Mouse (Mus musculus) layer of hippocampus, adult 8-10 months (tissue): ENCODE results near the gene Nt5e. TPM values are rescaled to one million over a fixed set of nuclear protein-coding genes. Genes with fewer than 3 reads are reported as not detected.
A peak's percentile ranks its signal among the peaks of the same experiment; 100 is the strongest.
"Not testable (repeated sequence)": the region's sequence is repeated elsewhere in the genome, so short reads cannot be mapped to it uniquely, and the experiment has no call there.

ENCODE experiments used
- DNase-seq, 2 experiments: peaks; one replicate each; pipeline ENCODE4 v3.0.0; 2022; ENCODE audit warnings: low spot score in 2 of 2
- total RNA-seq, 4 experiments: library from RNA; stranded (reverse); gene quantifications; 2 replicates each; pipeline ENCODE4 v1.2.4; 2022

Gene Nt5e
- total RNA-seq: 1 to 10 TPM; 2.5 to 4.1 (median 3.3) TPM

DNA sequence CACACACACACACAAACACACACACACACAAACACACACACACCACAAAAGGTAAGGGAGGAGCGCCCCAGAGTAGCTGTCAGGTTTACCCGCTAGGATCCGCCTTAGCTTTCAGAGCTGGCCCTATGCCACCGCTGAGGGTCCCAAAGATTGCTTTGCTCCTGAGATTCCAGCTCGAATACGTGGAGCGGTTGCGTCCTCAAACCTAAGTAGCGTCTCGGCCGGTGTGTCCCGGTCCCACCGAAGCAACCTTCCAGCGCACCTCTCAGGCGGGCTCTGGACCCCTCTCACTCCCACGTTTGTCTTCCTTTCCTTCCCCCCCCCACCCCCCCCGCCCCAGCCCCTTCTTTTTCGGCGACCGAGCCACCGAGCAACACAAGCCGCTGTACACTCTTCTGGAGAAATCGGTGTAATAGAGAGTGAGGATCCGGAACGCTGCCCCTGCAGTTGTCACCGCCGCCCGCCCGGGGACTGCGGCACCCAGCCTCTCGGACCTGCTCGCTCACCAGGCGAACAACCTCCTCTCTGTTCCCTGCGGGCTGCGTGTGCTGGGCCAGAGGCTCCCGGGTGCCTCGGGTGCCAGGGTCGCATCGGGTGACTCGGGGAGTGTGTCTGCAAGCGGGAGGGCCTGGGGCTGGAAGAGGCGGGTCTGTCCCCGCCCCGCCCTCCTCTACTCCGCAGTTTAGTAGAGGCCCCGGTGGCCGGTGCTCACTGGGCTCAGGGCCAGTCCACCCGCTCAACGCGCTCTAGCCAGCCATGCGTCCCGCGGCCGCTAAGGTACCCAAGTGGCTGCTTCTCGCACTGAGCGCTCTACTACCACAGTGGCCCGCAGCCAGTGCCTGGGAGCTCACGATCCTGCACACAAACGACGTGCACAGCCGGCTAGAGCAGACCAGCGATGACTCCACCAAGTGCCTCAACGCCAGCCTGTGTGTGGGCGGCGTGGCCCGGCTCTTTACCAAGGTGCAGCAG lies at the start of gene Nt5e:
Gene Nt5e (plus strand): TSS at position 268 of the 972 bp plus-strand sequence.
- peak; percentile 66 to 68 for DNase-seq

- no peak for DNase-seq
Measured at GRCm38 (mm10) chr9:88277588-88277987, 49.4 kb upstream of the Nt5e start.

DNA sequence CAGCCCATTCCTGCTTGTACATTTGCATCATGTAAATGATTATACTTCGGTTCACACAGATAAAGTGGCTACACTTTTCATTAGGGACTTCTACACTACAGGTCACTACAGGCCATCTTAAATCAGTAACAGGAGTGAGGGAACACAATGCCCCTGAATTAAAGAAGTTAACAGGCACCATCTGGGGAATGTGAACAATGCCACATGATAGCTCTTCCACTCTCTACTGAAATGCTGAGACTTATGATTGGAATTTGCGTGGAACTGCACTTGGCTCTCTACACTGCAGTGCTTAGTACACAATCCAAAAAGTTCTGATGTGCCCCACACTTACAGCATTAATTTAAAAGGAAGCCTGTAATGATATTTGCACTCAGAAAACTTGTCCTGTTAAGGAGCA lies 47.3 kb upstream of the Nt5e start:
- DNase-seq: no peak

- DNase-seq: no peak
Measured at GRCm38 (mm10) chr9:88289568-88290168, 37.3 kb upstream of the Nt5e start.

DNA sequence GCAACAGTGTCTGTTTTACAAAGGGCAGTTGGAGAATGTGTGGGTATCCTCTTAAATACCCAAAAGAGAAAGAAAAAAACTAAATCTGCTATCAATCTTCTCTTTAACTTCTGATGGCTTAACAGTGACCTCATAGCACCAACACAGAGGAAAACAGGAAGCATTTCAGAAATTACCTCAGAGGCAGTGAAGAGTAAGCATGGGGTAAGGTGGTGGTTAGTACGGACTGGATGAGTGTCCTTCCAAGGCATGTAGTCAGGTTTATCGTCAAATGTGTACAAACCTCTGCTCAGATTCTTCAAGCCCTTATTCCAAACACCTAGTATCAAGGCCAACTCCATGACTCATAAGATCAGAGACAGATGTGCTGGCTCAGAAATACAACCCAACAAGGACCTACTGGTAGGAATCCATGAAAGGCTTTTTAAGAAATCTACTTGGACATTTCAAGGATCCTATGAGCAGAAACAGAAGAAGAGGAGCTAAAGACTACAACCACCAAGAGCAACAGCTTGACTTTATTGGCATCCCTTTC lies 34.1 kb upstream of the Nt5e start:
- DNase-seq: no peak

GRCm38 (mm10) chr9:88295798-88296197 lies 31.2 kb upstream of the Nt5e start:
- peak; percentile 33 to 35 for DNase-seq

GRCm38 (mm10) chr9:88296321-88296720 lies 30.7 kb upstream of the Nt5e start:
- DNase-seq: no peak

DNA sequence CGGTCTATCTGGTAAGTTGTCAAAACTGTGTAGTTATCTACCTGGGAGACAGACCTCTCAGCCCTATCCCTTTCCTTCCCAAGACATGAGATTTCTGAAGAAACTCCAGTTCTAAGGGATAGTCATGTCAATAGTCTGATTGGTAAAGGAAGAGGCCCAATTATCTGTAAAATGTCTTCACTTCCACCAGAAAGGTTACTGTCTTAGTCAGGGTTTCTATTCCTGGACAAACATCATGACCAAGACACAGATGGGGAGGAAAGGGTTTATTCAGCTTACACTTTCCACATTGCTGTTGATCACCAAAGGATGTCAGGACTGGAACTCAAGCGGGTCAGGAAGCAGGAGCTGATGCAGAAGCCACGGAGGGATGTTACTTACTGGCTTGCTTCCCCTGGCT lies 29.8 kb upstream of the Nt5e start:
- DNase-seq: not testable (repeated sequence)

- DNase-seq: no peak
Measured at GRCm38 (mm10) chr9:88297871-88298658, 28.9 kb upstream of the Nt5e start.

- no peak for DNase-seq
Measured at GRCm38 (mm10) chr9:88307019-88307618, 19.9 kb upstream of the Nt5e start.

DNA sequence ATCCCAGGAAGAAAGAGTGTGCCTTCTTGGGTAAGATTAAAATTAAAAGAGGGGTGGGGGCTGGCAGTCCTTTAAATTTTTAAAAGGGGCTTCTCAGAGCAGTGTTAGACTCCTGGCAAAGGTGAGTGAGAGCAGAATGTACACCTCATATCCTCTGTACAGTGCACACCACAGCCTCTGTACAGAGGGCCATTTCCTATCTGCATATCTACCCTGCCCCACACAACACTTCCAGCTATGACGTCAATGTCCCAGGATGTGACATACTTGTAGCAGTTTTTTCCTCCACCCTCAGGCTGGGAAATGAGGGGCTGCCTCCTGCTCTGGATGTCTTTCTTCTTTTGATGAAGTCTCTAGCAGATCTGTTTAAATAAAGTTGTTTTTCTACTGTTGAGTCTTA lies 17.9 kb upstream of the Nt5e start:
- no peak for DNase-seq

GRCm38 (mm10) chr9:88319226-88319625 lies 7.8 kb upstream of the Nt5e start:
- DNase-seq: no peak

DNA sequence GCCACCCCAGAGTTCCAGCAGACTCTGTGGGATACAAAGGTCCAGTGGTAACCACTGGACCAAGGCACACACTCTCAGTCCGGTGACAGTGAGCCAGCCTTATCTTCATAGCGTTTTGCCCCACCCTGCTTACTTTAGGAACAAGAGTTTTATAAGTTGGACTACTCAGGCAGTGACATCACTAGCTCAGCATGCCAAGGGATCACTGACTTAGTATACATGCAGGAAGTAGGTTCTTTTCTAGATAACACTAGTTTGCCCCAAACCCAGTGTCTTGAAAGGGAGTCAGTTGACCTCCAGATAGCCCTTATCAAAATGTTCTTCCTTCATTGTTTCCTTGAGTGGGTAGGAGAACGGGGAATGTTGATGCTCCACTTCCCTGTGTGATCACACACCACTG lies 2.4 kb upstream of the Nt5e start:
- no peak for DNase-seq

- no peak for DNase-seq
Measured at GRCm38 (mm10) chr9:88328666-88329065, 1.7 kb downstream of the Nt5e start.

- DNase-seq: no peak
Measured at GRCm38 (mm10) chr9:88329166-88329748, 2.3 kb downstream of the Nt5e start.

DNA sequence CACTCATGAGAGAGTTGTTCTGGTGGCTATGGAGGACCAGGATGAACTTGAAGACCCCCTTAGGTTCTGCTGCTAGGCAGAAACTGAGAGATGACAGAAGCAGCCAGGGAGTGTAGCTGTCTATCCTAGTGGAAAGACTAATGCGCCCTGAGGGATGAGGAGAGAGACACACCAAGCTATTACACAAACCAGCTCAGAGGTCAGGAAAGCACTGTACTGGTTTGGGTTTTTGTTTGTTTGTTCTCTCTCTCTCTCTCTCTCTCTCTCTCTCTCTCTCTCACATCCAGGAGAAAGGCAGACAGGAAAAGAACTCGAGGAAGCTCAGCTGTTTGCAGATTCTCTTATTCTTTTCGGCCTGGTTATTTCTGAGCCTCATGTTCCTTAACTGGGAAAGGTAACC lies 3.3 kb downstream of the Nt5e start:
- no peak for DNase-seq

DNA sequence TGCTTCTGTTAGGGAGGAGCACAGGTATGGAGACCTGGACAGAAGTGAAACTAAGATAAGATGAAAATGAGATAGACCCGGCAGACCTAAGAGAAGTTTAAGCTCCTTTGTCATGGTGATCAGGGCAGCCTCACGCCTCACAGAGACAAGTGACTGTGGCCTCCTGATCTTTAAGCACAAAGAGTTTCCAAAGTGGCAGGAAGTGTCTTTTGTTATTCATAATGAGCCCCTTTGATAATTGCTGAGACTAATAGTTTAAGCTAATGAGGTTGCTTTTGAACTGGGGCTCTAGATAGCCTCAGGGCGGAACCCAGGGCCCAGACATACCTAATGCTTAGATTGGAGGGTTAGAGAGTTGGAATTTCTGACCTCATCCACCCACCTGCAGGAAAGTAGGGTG lies 5.5 kb downstream of the Nt5e start:
- DNase-seq: no peak

DNA sequence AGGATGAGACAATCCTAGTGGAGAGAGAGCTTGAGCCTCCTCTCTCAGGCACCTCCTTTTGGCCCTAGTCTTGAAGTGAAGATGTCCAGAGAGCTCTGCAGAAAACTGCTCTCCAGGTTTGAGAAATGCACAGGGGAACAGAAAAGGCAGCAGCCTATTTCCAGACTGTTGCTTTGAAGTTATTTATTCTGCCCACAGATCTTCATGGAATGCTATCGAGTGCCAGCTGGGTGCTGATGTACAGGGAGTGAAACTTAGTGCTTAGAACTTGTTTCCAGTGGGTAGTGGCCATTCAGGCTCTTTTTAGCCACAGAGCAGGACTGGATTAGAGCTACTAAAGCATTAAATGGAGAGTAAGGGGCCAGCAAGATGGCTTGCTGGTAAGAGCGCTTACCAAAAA lies 8.8 kb downstream of the Nt5e start:
- no peak for DNase-seq

- no peak for DNase-seq
Measured at GRCm38 (mm10) chr9:88340819-88341218, 13.8 kb downstream of the Nt5e start.

GRCm38 (mm10) chr9:88342241-88342640 lies 15.2 kb downstream of the Nt5e start:
- DNase-seq: no peak

DNA sequence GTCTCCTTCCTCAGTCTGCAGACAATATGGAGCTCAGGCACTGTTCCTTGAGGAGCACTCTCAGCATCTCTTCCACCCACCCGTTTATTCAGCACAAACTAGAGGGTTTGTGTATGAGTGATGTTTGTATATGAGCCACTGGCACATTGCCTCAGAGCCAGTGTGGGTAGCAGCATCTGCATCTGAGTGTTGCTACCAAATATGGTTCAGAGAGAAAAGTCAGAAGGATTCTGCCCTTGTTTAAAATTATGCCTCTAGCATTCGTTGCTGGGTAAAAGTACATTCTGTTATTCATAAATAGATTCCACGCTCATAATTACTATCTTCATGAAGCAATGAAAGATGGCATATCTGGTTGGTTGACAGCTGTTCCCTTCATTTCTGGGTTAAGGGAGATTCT lies 15.7 kb downstream of the Nt5e start:
- peak in 1 of 2 experiments; percentile 25 for DNase-seq
